Mouse (Mus musculus): Measurements from ENCODE around the gene H2al1j. TPM values are rescaled to one million over a fixed set of nuclear protein-coding genes. Genes with fewer than 3 reads are reported as not detected.

Gene H2al1j
- total RNA-seq, 2 experiments from 2014 or later, result not detected

Other genes starting within 250 kb of the H2al1j start
- gene H2al1a, start 28.6 kb upstream of the H2al1j start, total RNA-seq (2021), result not detected
- gene H2al1b, start 25.4 kb upstream of the H2al1j start, total RNA-seq (2021), result not detected
- gene H2al1c, start 22.2 kb upstream of the H2al1j start, total RNA-seq (2021), result not detected
- not detected for gene H2al1d, start 19.0 kb upstream of the H2al1j start, total RNA-seq (2021)
- not detected for gene H2al1e, start 15.9 kb upstream of the H2al1j start, total RNA-seq (2021)
- gene H2al1f, start 12.7 kb upstream of the H2al1j start, total RNA-seq (2021), result not detected
- not detected for gene H2al1g, start 9.6 kb upstream of the H2al1j start, total RNA-seq (2021)
- gene H2al1h, start 6.3 kb upstream of the H2al1j start, total RNA-seq (2021), result not detected
- gene H2al1i, start 3.2 kb upstream of the H2al1j start, total RNA-seq (2021), result not detected

All from adrenal gland, postnatal 4 days (tissue).